Mouse (Mus musculus): ENCODE results near the gene Hist1h2bf. TPM values are rescaled to one million over a fixed set of nuclear protein-coding genes. Genes with fewer than 3 reads are reported as not detected.
"Not testable (repeated sequence)": the region's sequence is repeated elsewhere in the genome, so short reads cannot be mapped to it uniquely, and the experiment has no call there.

The Hist1h2bf gene
- total RNA-seq, 2 experiments from 2014 or later = 10.4 TPM

GRCm38 (mm10) chr13:23571504-23572217 is 2.3 kb downstream of the Hist1h2bf start:
- not testable (repeated sequence) for DNase-seq

DNA sequence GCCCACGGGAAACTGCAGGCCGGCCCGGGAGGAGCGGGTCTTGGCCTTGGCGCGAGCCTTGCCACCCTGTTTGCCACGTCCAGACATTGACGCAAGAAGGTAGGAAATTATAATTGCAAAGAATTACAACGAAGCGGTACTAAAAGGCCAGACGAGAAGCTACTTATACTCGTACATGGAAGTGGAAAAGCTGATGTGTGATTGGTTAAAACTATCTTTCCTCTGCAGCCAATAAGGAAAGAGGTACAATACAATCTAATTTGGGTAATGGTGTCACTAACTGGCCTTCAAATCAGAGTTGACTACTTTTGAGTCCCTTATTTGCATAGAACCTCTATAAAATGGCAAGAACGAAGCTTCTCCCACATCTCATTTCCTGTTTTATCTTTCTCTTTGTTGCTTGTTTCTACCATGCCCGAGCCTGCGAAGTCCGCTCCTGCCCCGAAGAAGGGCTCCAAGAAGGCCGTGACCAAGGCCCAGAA is 2.9 kb downstream of the Hist1h2bf start, which contains the start of the genes Hist1h2ae and Hist1h2bg:
Gene Hist1h2ae, minus strand, starts transcription at position 199 of the 482 bp plus-strand sequence.
Gene Hist1h2bg, plus strand, starts transcription at position 375 of the 482 bp plus-strand sequence.
- DNase-seq = peak; percentile 52

DNA sequence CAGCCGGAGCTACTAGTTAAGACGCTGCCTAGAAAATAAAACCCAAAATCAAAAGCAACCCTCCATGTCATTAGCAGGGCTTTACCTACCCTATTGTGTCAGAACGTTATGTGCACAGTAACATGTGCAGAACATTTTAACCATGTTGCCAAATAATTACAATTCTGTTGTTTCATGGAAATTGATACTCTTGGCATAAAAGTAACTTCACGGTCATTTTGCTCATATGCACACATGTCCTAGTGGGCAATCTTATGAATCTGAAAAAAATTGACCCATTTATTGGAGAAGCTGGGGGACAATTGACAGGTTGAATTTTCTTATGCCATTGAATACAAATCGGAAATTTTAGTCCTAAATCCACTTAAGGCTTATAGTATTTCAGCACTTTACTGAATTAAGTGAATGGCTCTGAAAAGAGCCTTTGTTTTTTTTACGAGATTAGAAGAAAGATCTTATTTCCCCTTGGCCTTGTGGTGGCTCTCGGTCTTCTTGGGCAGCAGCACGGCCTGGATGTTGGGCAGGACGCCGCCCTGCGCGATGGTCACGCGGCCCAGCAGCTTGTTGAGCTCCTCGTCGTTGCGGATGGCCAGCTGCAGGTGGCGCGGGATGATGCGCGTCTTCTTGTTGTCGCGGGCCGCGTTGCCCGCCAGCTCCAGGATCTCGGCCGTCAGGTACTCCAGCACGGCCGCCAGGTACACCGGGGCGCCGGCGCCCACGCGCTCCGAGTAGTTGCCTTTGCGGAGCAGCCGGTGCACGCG is 3.6 kb downstream of the Hist1h2bf start:
- DNase-seq = not testable (repeated sequence)

DNA sequence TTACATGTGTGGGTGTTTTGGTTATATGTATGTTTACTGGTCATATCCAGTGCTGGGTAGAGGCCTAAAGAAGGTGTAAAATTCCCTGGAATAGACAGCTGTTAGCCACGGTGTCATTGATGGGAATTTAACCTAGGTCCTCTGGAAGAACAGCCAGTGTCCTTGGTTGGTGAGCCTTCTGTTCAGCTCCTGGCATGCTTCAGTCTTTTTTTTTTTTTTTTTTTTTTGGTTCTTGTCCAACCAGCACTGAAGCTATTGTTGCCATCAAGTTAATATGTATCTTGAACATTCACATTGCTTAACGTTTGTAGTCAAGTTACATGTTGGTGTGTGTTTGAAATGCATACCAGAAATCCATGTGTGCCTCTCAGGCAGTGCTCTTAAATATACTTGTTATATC is 9.5 kb downstream of the Hist1h2bf start:
- DNase-seq = no peak

DNA sequence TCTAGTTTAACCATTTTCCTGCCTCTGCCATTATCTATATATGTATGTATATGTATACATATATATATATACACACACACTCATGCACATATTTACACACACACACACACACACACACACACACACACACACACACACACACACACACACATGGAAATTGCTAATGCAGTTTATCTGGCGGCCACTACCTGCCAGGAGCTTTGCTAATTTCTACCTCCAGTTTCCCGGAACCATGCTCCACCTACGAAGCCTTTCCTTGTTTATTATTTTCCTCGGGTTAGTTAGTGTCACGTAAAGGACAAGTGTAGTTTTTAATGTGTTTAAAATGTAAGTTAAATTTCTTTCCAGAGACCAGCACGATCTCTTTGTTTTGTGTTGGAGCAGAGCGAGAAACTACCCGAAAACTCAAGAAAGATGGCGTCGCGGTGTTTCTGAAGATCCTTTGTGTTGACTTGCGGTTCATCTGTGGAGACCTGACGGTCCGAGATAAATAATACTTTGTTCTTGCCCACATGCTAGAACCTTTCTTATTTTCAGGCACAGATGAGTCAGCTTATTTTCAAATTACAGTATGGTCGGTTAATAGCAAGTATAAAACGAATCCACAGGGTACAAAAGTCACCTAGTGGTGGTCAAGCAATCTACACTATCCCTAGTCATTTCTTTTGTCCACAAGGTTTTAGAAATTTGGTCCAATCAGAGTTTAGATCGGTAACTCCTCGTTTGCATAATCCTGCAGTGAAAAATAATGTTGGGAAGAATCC is 11.1 kb downstream of the Hist1h2bf start:
- no peak for DNase-seq

GRCm38 (mm10) chr13:23561883-23562659 is 11.9 kb downstream of the Hist1h2bf start, which contains the start of gene Hist1h3e:
TSS of gene Hist1h3e (minus strand) at chr13:23562369.
- peak; percentile 89 for DNase-seq

DNA sequence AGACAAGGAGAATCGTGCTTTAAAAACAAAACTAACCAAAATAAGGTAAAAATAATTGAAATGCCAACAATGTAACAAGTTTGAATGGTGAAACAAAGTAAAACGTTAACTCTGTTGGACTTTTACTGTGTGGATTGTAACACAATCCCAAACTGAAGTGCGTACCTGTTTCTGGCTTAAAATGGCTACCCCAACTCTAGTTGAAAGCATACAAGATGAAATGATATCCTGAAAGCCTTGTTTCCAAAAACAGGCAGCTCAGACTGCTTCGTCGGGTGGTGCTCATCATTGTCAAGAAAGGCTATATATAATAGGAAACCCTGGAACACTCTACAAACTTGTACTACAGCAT is 12.5 kb downstream of the Hist1h2bf start:
- not testable (repeated sequence) for DNase-seq

GRCm38 (mm10) chr13:23560699-23561098 is 13.3 kb downstream of the Hist1h2bf start:
- not testable (repeated sequence) for DNase-seq

- DNase-seq = no peak
Observed at GRCm38 (mm10) chr13:23556906-23557305, 17.1 kb downstream of the Hist1h2bf start.

DNA sequence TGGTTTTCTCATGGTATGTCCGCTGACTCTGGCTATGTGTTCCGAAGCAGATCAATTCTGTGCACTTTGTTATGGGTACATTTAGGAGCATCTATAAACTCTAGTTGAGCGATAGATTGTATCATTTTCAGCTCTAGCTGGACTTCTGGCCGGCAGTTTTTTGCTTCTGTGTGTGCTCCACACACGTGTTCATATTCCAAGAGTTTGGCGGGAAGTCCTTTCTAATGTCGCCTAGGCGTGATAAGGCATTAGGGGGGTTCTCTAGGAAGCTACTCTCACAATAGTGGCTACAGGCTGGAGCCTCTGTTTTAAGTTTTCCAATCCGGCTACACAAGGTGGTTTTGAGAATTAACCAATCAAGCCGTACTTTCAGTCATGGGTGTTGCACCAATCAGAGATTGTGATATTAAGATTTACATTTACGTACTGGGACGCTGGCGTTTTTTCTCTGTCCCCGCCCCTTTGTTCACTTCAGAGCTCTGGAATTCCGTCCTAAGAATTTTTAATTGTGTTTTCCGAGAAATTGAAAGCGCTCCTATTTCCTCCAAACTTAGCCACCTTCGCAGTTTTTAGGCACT is 18.1 kb downstream of the Hist1h2bf start:
- peak; percentile 62 for DNase-seq

DNA sequence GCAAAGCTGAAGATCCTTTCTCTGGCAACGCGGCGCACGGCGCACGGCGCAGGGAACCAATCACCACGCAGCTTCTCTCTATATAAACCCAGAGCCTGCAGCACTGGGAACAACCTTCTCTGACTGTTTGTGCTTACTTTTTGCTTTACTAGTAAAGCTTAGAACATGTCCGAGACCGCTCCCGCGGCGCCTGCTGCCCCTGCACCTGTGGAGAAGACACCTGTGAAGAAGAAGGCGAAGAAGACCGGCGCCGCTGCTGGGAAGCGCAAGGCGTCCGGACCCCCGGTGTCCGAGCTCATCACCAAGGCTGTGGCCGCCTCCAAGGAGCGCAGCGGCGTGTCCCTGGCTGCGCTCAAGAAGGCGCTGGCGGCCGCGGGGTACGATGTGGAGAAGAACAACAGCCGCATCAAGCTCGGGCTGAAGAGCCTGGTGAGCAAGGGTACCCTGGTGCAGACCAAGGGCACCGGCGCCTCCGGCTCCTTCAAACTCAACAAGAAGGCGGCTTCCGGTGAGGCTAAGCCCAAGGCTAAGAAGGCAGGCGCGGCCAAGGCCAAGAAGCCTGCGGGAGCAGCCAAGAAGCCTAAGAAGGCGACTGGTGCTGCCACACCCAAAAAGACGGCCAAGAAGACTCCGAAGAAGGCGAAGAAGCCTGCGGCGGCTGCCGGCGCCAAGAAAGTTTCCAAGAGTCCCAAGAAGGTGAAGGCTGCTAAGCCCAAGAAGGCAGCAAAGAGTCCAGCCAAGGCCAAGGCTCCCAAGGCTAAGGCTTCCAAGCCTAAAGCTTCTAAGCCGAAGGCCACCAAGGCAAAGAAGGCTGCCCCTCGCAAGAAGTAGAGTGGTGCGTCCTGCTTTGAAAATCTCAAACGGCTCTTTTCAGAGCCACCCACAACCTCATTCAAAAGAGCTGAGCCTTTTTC is 18.8 kb downstream of the Hist1h2bf start:
- DNase-seq = peak; percentile 58

GRCm38 (mm10) chr13:23554393-23554792 is 19.6 kb downstream of the Hist1h2bf start:
- no peak for DNase-seq

- no peak for DNase-seq
Observed at GRCm38 (mm10) chr13:23552962-23553361, 21.0 kb downstream of the Hist1h2bf start, which contains the start of gene Hist1h1d. TSS of gene Hist1h1d (plus strand) at chr13:23553262.

GRCm38 (mm10) chr13:23551931-23552914 is 21.8 kb downstream of the Hist1h2bf start:
- DNase-seq = no peak

DNA sequence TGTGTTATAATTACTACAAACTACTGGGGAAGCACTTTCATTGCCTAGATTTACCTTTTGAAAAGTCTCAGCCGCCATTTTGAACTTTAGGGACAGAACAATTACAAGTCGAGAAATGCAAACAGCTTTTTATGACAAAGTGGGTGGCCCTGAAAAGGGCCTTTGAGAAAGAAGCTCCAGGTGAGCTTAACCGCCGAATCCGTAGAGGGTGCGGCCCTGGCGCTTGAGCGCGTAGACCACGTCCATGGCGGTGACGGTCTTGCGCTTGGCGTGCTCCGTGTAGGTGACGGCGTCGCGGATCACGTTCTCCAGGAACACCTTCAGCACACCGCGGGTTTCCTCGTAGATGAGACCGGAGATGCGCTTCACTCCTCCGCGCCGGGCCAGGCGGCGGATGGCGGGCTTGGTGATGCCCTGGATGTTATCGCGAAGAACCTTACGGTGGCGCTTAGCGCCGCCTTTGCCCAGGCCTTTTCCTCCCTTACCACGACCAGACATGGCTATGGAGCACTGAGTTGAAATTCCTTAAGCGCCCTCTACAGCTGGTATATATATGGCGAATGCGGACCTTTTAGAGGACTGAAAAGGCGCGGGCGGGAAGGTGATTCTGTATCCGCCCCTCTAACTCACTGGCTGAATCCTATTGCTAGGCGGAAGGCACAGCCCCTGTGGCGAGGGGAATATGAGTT is 22.7 kb downstream of the Hist1h2bf start, which contains the start of gene Hist1h4f:
Gene Hist1h4f, minus strand, starts transcription at position 503 of the 689 bp plus-strand sequence.
- peak; percentile 62 for DNase-seq

DNA sequence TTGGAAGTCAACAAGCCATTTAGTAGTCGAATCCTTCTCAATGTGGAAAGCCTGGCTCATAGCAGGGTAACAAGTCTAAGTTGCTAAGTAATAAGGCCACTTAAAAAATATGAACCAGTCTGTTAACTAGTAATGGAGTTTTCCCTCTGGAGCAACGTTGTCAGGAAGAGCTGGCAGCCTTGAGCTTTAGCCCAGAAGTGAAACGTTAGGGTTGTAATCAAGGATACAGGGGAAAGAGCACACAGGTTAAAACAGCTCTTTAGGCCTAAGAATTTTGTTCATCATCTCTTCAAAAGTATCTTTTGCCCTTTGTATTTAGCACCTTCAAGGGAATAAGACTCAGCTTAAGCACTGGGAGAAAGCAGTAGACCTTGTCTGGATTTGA is 23.2 kb downstream of the Hist1h2bf start:
- DNase-seq = no peak

DNA sequence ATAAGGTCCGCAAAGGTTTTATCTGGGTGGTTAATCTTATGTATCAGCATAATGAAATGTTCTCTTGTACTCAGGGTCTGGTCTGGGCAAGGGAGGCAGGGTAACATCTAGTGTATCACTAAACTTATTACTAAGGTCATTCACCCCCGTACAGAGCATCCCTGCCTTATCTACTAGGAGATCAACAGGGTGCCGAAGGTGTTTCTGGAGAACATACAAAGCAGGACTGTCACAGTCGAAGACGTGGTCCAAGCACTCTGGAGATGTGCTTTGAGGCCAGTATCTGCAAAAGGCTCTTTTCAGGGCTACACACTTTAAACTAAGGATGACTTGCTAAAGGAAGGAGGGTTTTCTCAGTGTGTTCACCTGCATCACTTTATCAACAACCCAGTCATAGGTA is 27.3 kb downstream of the Hist1h2bf start:
- no peak for DNase-seq

DNA sequence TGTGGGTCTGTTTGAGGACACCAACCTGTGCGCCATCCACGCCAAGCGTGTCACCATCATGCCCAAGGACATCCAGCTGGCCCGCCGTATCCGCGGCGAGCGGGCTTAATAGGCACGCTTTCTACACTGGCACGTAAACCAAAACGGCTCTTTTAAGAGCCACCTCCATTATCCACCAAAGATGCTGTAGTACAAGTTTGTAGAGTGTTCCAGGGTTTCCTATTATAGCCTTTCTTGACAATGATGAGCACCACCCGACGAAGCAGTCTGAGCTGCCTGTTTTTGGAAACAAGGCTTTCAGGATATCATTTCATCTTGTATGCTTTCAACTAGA is 29.2 kb downstream of the Hist1h2bf start:
- DNase-seq = not testable (repeated sequence)
